Mouse (Mus musculus) limb, embryonic 10.5 days (tissue): ENCODE data around the gene Rassf1. TPM values are rescaled to one million over a fixed set of nuclear protein-coding genes. Genes with fewer than 3 reads are reported as not detected.

ENCODE experiments used
- DNase-seq: peaks from one replicate; pipeline ENCODE4 v3.0.0-alpha.2; 2017; ENCODE audit warnings: low spot score
- H3K27ac ChIP-seq: fragments of 300-500 bp; sonication (generic); 2 replicates; pipeline ENCODE4 v1.5.1; 2016; ENCODE audit warnings: mild to moderate bottlenecking
- H3K27me3 ChIP-seq: fragments of 300-500 bp; sonication (generic); 2 replicates; pipeline ENCODE4 v1.6.1; 2016; ENCODE audit warnings: low read depth, mild to moderate bottlenecking; ENCODE audit not compliant: poor library complexity, severe bottlenecking
- H3K36me3 ChIP-seq: fragments of 300-500 bp; sonication (generic); 2 replicates; pipeline ENCODE4 v1.6.1; 2016; ENCODE audit warnings: mild to moderate bottlenecking, moderate library complexity
- H3K4me1 ChIP-seq: fragments of 300-500 bp; sonication (generic); 2 replicates; pipeline ENCODE4 v1.6.1; 2016
- H3K4me3 ChIP-seq: fragments of 300-500 bp; sonication (generic); 2 replicates; pipeline ENCODE4 v1.5.1; 2016; ENCODE audit warnings: mild to moderate bottlenecking, moderate library complexity
- H3K9me3 ChIP-seq: fragments of 300-500 bp; sonication (generic); replicated peaks from 2 replicates; pipeline ENCODE4 v1.6.1; 2016; ENCODE audit warnings: mild to moderate bottlenecking
- WGBS: fragments of 180-500 bp; shearing (Covaris S2); methylation state at CpG from one replicate; pipeline ENCODE4 v1.1.7; 2016; 5-methylcytosine and 5-hydroxymethylcytosine counted together
- polyA plus RNA-seq: library from polyadenylated mRNA; unstranded; fragments of >200 nt; fragmentation: Nextera tagmentation; extraction: Ambion mirVana; gene quantifications from 2 replicates; pipeline ENCODE4 v1.2.1, GENCODE M21; 2016

Gene Rassf1
- polyA plus RNA-seq, 1 experiment from 2014 or later, result 57.4 TPM

DNA sequence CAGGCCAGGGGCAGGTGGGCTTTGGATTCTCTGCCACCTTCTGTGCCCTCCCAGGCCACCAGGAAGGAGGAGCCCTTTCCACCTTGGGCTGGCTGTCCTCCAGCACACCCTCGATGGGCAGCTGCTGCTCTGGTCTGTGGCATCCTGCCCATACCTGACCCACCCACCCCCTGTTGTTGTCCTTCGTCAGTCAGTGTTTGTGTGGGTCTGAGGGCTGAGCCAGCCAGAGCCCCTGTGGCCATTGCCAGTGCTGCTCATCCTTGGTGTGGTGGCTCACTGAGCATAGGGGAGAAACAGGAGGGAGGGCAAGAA is 29.0 kb upstream of the Rassf1 start:
- 54% methylated on average over 2 of the region's 2 CpGs for WGBS
- peak overlapping the region; percentile 27; the same call in 1 of the 2 replicates for H3K27ac ChIP-seq
- no peak overlapping the region for H3K4me3 ChIP-seq
- no peaks in the 10 kb centered on the region for H3K36me3 ChIP-seq
- peaks cover 39% of the 10 kb centered on the region for H3K4me1 ChIP-seq
- no peak for DNase-seq
- no peaks in the 10 kb centered on the region for H3K9me3 ChIP-seq
- peaks cover 97% of the 10 kb centered on the region for H3K27me3 ChIP-seq

DNA sequence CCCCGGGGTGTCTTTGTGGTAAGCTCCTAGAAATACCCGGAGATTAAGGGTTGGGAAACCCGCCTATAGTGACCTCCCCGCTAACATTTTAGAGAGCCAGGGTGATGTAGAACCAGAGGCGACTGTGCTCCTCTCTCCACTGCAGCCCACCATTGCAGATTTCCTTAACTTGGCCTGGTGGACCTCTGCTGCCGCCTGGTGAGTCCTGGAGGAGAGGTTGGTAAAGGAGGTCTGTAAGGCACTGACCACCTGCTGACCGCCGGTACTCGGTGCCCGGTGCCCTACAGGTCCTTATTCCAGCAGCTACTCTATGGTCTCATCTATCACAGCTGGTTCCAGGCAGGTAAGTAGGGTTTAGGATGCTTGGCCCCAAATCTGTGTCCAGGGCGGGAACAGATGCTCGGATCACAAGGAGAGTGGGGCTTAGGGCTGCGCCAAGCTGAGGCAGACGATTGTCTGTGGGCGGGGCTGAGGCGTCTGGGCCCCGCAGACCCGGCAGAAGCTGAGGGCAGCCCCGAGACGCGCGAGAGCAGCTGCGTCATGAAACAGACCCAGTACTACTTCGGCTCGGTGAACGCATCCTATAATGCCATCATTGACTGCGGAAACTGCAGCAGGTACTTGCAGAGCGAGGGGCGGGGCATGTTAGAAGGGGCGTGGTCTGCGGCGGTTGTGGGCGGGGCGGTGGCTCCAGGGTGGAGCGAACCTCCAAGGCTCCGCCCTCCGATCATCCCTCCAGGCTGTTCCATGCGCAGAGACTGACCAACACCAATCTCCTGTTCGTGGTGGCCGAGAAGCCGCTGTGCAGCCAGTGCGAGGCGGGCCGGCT is 24.9 kb upstream of the Rassf1 start:
- Histone ChIP-seq H3K4me3 (peak overlapping the region; percentile 49), H3K4me1 (peaks cover 38% of the 10 kb centered on the region), H3K27ac (peak overlapping the region; percentile 26; the same call in 1 of the 2 replicates), H3K27me3 (peaks cover 91% of the 10 kb centered on the region), H3K36me3 (no peaks in the 10 kb centered on the region), H3K9me3 (no peaks in the 10 kb centered on the region)
- peak; percentile 85 for DNase-seq
- whole genome bisulfite sequencing, result 5% methylated on average over 44 of the region's 44 CpGs

DNA sequence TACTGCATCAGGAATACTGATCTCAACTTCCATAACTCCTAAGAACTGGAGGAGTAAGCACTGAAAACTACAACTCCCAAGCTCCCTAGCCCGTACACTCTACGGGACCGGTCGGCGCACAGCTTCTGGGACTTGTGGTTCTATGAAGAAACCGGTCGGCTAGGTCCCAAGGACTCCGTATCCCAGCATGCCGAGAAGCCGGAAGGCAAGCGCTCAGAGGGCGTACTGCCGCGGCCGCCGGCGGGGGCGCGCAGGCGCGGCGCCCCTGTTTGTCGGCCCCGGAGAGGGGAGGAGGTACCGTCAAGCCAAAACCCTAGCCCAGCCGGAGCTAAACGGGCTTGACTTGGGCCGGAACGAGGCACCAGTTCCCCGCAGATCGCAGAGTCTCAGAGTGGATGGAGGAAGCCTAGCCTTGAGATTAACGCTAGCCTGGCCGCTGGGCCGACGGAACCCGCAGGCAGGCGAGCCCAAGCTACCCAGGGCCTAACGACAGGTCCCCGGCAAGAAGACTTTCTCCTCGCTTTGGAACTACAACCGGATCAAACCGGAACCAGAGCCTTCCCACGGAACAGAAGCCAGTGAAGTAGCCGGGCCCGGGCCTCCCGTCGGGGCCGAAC is 17.5 kb upstream of the Rassf1 start, which contains the start of gene Tmem115:
Gene Tmem115 (plus strand): TSS at position 155 of the 617 bp plus-strand sequence.
- under 1% methylated on average over 48 of the region's 48 CpGs for WGBS
- peak; percentile 89 for DNase-seq
- H3K36me3 ChIP-seq, result peaks cover 25% of the 10 kb centered on the region
- H3K4me1 ChIP-seq, result peaks cover 36% of the 10 kb centered on the region
- peak within 1 kb of the TSS; percentile 75 for H3K4me3 ChIP-seq
- H3K9me3 ChIP-seq, result no peaks in the 10 kb centered on the region
- peak within 1 kb of the TSS; percentile 85 for H3K27ac ChIP-seq
- H3K27me3 ChIP-seq, result peaks cover 16% of the 10 kb centered on the region; the same call in 1 of the 2 replicates

DNA sequence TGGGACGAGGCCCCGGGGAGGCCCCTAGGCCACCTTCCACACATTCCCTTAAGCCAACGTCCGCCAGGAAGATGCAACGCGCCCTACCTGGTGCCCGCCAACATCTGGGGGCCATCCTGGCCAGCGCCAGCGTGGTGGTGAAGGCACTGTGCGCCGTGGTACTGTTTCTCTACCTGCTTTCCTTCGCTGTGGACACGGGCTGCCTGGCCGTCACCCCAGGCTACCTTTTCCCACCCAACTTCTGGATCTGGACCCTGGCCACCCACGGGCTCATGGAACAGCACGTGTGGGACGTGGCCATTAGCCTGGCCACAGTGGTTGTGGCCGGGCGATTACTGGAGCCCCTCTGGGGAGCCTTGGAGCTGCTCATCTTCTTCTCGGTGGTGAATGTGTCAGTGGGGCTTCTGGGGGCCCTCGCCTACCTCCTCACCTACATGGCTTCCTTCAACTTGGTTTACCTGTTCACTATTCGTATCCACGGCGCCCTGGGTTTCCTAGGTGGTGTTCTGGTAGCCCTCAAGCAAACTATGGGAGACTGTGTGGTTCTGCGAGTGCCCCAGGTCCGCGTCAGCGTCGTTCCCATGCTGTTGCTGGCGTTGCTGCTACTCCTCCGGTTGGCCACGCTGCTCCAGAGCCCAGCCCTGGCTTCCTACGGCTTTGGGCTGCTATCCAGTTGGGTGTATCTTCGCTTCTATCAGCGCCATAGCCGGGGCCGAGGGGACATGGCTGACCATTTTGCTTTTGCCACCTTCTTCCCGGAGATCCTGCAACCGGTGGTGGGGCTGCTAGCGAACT is 16.8 kb upstream of the Rassf1 start:
- peaks cover 32% of the 10 kb centered on the region for H3K36me3 ChIP-seq
- H3K4me3 ChIP-seq, result peak overlapping the region; percentile 75
- peak overlapping the region; percentile 85 for H3K27ac ChIP-seq
- no peaks in the 10 kb centered on the region for H3K9me3 ChIP-seq
- H3K4me1 ChIP-seq, result peaks cover 36% of the 10 kb centered on the region
- peak; percentile 51 for DNase-seq
- under 1% methylated on average over 40 of the region's 40 CpGs for WGBS
- peaks cover 13% of the 10 kb centered on the region; the same call in 1 of the 2 replicates for H3K27me3 ChIP-seq

DNA sequence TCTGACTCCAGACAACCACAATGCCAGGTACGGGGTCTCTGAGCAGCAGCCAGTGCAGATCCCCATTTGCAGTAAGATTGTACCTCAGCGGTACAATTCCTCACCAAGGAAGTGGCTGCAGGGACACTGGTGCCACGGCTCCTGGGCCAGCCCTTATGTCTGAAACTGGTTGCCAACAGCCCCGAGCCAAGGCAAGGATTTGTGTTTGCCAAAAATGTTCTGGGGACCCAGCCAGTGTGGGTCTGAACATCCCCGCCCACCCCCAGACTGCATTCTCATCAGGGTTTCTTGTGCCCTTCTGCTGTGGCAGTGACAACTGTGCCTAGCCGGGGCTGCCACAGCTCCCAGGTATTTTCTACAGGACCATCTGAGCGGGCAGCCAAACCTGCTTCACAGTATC is 13.1 kb upstream of the Rassf1 start:
- Histone ChIP-seq H3K4me3 (no peak overlapping the region), H3K9me3 (no peaks in the 10 kb centered on the region), H3K36me3 (peaks cover 41% of the 10 kb centered on the region), H3K4me1 (peaks cover 57% of the 10 kb centered on the region), H3K27ac (no peak overlapping the region), H3K27me3 (no peaks in the 10 kb centered on the region)
- 94% methylated on average over 7 of the region's 7 CpGs for WGBS
- no peak for DNase-seq

DNA sequence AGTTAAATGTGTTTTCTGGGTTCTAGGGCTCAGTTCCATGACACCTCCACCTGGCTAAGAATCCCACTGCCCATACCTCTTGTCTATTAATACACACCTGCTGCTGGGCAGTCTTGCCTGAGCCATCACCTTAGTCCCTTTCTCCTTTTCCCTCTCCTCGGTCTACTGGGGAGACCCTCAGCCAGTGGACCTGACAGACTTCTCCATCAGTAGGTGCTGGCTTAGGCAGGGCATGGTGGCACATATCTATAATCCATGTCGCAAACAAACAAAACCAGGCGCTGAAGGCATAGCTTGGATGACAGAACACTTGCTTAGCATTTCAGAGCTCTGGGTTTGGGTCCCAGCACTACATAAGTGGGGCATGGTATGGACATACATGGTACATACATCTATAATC is 12.6 kb upstream of the Rassf1 start:
- H3K4me1 ChIP-seq, result peaks cover 59% of the 10 kb centered on the region

DNA sequence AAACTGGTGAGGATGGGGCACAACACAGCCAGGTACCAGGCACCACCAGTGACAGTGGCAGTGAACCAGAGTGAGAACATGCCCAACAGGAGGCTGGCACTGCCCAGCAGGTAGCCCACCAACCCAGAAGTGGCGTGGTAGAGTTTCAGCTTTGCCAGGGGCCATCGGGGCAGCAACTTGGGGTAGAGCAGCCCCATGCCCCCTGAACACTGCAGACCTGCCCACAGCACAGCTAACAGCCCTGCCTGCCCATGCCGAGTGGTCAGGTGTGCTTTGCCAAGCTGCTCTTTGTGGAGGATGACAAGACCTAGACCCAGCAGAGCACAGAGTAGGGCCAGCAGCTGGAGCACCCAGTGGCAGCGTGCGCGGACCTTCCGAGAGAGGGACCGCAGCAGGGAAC is 11.4 kb upstream of the Rassf1 start:
- 89% methylated on average over 8 of the region's 8 CpGs for WGBS
- no peaks in the 10 kb centered on the region for H3K27me3 ChIP-seq
- DNase-seq, result no peak
- no peaks in the 10 kb centered on the region for H3K9me3 ChIP-seq
- peaks cover 58% of the 10 kb centered on the region for H3K36me3 ChIP-seq
- no peak overlapping the region for H3K27ac ChIP-seq
- H3K4me3 ChIP-seq, result no peak overlapping the region
- H3K4me1 ChIP-seq, result peaks cover 51% of the 10 kb centered on the region

More for the DNA sequence above, 12.6 kb upstream of the Rassf1 start:
- no peak for DNase-seq
- no peak overlapping the region for H3K4me3 ChIP-seq
- WGBS, result 89% methylated on average over 3 of the region's 3 CpGs
- H3K27me3 ChIP-seq, result no peaks in the 10 kb centered on the region
- H3K36me3 ChIP-seq, result peaks cover 46% of the 10 kb centered on the region
- H3K9me3 ChIP-seq, result no peaks in the 10 kb centered on the region
- H3K27ac ChIP-seq, result no peak overlapping the region

DNA sequence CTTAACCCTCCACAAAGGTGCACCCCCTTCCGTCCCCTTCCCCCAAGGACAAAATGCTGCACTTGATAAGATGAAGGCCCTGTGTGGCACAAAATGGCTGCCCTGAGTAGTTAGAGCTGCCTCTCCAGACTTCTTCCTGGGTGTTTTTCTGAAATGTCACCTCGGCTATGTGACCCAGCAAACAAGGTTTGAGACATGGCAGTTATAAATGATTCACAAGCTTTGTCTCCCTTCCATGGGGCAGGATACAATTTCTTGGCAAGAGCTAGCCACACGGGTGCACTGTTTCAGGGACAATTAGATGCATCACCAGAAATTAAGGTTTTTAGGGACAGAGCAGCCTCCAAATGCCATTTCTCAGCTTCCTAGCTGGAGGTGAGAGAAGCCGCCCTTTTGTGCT is 10.9 kb upstream of the Rassf1 start:
- 76% methylated on average over 4 of the region's 4 CpGs for WGBS

DNA sequence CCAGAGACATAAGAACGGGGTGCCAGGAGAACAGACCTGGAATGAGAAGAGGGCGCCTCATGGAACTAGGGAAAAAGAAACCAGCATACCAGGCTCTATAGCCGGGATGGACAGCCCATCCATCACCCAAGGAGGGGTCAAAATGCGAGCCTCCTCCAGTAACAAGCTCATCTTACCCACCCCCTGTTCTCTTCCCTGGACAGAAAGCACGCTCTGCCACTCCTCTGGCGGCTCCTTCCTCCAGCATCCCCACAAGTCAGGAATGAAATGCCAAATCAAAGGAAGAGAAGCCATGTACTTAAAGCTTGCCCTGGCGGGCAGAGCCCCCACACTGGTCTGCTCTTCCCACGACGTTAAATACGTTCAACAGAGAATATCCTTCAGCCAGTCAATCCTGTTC is 10.3 kb upstream of the Rassf1 start:
- peaks cover 48% of the 10 kb centered on the region for H3K4me1 ChIP-seq
- peak overlapping the region; percentile 68 for H3K4me3 ChIP-seq
- H3K9me3 ChIP-seq, result no peaks in the 10 kb centered on the region
- WGBS, result 32% methylated on average over 10 of the region's 10 CpGs
- no peak overlapping the region for H3K27ac ChIP-seq
- DNase-seq, result no peak
- H3K27me3 ChIP-seq, result no peaks in the 10 kb centered on the region
- peaks cover 63% of the 10 kb centered on the region for H3K36me3 ChIP-seq

More for the DNA sequence above, 10.9 kb upstream of the Rassf1 start:
- 0 out of 2 replicates have a peak overlapping the region, but pooled peaks have one; percentile 68 for H3K4me3 ChIP-seq
- H3K36me3 ChIP-seq, result peaks cover 63% of the 10 kb centered on the region
- DNase-seq, result no peak
- peaks cover 49% of the 10 kb centered on the region for H3K4me1 ChIP-seq
- no peaks in the 10 kb centered on the region for H3K27me3 ChIP-seq
- H3K27ac ChIP-seq, result no peak overlapping the region
- no peaks in the 10 kb centered on the region for H3K9me3 ChIP-seq

DNA sequence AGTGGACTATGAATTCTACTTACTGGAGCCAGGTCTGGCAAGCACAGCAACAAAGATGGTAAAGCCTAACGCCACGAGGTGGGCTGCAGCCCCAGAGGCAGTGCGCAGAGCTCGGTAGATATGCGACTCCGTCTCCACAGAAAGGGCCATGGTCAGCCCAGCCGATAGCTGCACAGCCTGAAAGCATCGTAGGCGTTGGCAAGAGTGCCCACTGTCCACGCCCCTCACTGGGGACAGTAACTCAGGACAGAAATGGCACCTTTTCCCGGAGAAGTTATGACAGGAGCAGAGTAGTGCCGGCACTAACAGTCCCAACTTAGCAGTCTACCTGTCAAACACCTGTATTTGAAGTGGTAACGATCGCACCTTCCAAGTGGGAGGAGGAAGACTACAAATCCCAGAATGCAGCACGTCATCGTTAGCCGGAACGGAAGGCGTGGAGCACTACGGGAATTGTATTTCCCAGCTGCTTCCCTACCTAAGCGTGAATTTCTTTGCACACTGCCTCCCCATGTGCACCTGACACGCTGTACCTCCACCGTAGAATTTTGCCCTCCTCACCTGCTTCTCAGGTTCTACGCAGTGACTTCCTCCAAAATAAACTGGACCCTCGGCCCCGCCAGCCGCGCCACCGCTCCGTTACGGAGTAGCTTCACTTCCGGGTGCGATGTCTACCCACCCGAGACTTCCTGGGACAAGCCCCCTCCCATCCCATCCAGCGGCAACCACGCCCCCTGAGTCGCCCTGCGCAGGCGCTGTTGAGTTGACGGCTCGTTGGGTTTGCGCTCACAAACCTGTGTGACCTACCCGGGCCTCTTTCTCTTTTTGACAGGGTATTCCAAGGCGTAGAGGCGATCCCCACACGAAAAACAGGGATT is 9.6 kb upstream of the Rassf1 start, which contains the start of the genes Cyb561d2 and Nprl2:
Gene Cyb561d2 (minus strand): TSS at position 720 of the 878 bp plus-strand sequence.
Gene Nprl2 (plus strand): TSS at position 753 of the 878 bp plus-strand sequence.
- Histone ChIP-seq H3K27me3 (no peaks in the 10 kb centered on the region), H3K27ac (peak within 1 kb of the TSS; percentile 75), H3K4me1 (peaks cover 48% of the 10 kb centered on the region), H3K4me3 (peak within 1 kb of the TSS; percentile 68), H3K9me3 (no peaks in the 10 kb centered on the region), H3K36me3 (peaks cover 60% of the 10 kb centered on the region)
- DNase-seq, result peak; percentile 96
- under 1% methylated on average over 46 of the region's 46 CpGs for WGBS

DNA sequence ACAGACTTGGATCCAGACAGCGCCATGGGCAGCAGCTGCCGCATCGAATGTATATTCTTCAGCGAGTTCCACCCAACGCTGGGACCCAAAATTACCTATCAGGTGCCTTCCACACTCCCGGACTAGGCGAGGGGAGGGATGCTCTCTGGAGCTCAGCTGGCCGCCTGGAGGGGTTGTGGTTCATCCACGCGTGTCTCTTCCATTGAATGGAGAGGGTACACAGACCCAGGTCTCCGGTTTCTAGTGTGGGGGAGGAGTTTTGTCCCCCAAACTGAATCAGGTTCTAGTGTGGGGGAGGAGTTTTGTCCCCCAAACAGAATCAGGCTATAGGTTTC is 9.0 kb upstream of the Rassf1 start:
- no peaks in the 10 kb centered on the region for H3K27me3 ChIP-seq
- peaks cover 54% of the 10 kb centered on the region for H3K36me3 ChIP-seq
- H3K9me3 ChIP-seq, result no peaks in the 10 kb centered on the region
- WGBS, result under 1% methylated on average over 11 of the region's 11 CpGs
- H3K4me1 ChIP-seq, result peaks cover 48% of the 10 kb centered on the region
- H3K4me3 ChIP-seq, result peak overlapping the region; percentile 68
- H3K27ac ChIP-seq, result peak overlapping the region; percentile 75
- DNase-seq, result no peak

DNA sequence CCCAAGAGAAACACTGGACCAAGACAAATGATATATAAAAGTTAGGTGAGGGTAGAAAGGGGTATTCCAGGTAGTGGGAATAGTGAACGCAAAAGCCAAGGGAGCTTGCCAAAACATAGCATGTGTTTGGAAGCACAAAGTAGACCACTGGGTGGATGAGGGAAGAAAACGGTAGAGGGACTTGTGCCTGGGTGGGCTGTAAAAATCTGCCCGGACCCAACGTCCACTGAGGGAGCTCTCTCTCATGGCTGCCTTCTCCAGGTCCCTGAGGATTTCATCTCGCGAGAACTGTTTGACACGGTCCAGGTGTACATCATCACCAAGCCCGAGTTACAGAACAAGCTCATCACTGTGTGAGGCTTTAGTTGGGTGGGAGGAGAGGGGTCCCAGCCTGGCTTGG is 8.6 kb upstream of the Rassf1 start:
- peak overlapping the region; percentile 68 for H3K4me3 ChIP-seq
- DNase-seq, result no peak
- H3K36me3 ChIP-seq, result peaks cover 50% of the 10 kb centered on the region
- no peaks in the 10 kb centered on the region for H3K9me3 ChIP-seq
- H3K27me3 ChIP-seq, result 0 out of 2 replicates have a peak, but pooled peaks cover 2% of the 10 kb centered on the region
- H3K27ac ChIP-seq, result peak overlapping the region; percentile 75; the same call in 1 of the 2 replicates
- peaks cover 51% of the 10 kb centered on the region for H3K4me1 ChIP-seq
- WGBS, result 50% methylated on average over 8 of the region's 8 CpGs
